Mouse (Mus musculus) testis, adult 2 months (tissue): ENCODE data around the gene Sectm1b.

ENCODE experiments used
- CTCF ChIP-seq: fragments of 200-500 bp; IDR thresholded peaks from 2 replicates; pipeline ENCODE4 v1.5.1; 2012; ENCODE audit warnings: low read depth, mild to moderate bottlenecking, inconsistent platforms, low read length, moderate library complexity; ENCODE audit not compliant: control insufficient read depth, insufficient read depth, insufficient replicate concordance
- POLR2A ChIP-seq: fragments of 200-500 bp; IDR thresholded peaks from 2 replicates; pipeline ENCODE4 v1.6.1; 2012; ENCODE audit warnings: low read depth, mild to moderate bottlenecking, inconsistent platforms, low read length, moderate library complexity; ENCODE audit not compliant: control insufficient read depth

DNA sequence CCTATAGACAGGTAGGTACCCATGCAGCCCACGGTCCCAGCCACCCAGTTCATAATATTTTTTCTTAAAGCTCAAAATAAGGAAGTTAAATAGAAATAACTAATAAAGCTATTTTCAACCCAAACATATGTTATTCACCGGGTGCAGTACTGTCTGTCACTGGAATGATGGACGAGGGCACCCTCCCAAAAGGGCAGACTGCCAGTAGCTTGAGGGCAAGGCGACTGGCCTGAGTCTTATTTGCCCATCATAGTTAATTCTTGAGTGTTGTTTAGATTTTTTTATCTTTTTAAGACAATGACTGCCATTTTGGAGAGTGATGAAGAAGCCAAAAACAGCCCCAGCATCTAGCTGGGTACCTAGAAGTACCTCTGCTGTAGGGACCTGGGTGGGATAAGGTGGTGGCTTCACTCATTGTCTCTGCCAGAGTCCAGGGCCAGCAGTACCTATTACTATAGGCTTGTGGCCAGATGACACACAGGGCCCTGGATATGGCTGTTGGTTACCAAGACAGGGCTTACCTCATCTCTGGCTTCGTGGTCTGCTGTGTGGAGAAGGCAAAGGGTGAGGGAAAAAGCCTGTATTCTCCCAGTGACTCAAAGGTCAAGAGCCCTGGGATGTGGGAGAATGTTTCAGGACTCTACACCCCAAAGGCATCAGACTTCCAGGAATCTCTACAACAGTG, 48.9 kb upstream of the Sectm1b start:
- TF ChIP-seq CTCF, result no peak
- TF ChIP-seq POLR2A, result no peak
